Mouse (Mus musculus): ENCODE measurements around the gene Helq. TPM values are rescaled to one million over a fixed set of nuclear protein-coding genes. Genes with fewer than 3 reads are reported as not detected.

Gene Helq
- polyA plus RNA-seq, 1 experiment, result 4.8 TPM

DNA sequence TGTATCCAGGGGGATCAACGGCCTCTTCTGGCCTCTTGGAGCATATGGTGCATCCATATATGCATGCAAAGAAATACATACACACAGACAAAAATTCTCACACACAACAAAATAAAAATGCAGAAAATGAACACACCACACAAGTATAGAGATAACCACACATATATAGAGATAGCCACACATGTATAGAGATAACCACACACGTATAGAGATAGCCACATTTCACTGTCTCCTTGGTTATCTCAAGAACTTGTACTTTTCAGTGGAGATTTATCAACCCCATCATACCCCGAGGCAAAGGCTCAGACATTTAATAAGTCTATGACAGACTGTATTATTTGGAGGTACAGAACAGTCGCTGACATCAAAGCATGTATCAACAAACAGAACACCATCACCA is 63.9 kb downstream of the Helq start:
- Histone ChIP-seq H3K27ac (ENCODE audit: insufficient read depth, low read depth, low read length) (no peak overlapping the region), H3K4me1 (ENCODE audit: control insufficient read depth, insufficient read depth, insufficient read length, low read length) (0 out of 2 replicates have a peak, but pooled peaks cover 3% of the 10 kb centered on the region), H3K36me3 (ENCODE audit: control insufficient read depth, insufficient read depth, low read length) (no peaks in the 10 kb centered on the region), H3K27me3 (ENCODE audit: control insufficient read depth, insufficient read depth, low read length) (no peaks in the 10 kb centered on the region), H3K4me3 (ENCODE audit: low read depth, low read length) (no peak overlapping the region)
- WGBS, result 82% methylated on average over 4 of the region's 4 CpGs
- TF ChIP-seq POLR2A (IDR thresholded peaks at IDR 0.05; ENCODE audit: low read depth, low read length) (no peak), CTCF (IDR thresholded peaks at IDR 0.05; ENCODE audit: extremely low read depth, insufficient read length, insufficient replicate concordance, low read depth, low read length) (no peak)

DNA sequence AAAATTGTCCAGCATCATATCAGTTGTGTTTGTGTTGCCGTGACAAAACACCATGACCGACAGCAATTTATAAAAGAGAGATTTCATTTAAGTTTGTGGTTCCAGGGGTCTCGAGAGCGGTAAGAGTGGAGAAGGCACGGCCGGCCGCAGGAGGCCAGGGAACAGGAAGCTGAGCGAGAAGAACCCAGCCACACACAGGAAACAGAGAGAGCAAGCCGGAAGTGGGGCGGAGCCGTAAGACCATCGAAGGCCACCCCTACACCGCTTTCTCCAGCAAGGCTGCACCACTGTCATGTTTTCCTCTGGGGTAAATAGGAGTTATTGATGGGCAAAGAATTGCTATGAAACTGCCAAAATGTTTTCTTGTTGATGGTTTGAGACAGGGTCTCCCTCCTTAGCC is 69.6 kb downstream of the Helq start:
- H3K4me1 ChIP-seq (ENCODE audit: control insufficient read depth, insufficient read depth, insufficient read length, low read length), result no peaks in the 10 kb centered on the region
- no peaks in the 10 kb centered on the region for H3K27me3 ChIP-seq (ENCODE audit: control insufficient read depth, insufficient read depth, low read length)
- WGBS, result 79% methylated on average over 13 of the region's 13 CpGs
- no peaks in the 10 kb centered on the region for H3K36me3 ChIP-seq (ENCODE audit: control insufficient read depth, insufficient read depth, low read length)
- H3K4me3 ChIP-seq (ENCODE audit: low read depth, low read length), result no peak overlapping the region
- no peak for TF ChIP-seq POLR2A (IDR thresholded peaks at IDR 0.05; ENCODE audit: low read depth, low read length)
- no peak for TF ChIP-seq CTCF (IDR thresholded peaks at IDR 0.05; ENCODE audit: extremely low read depth, insufficient read length, insufficient replicate concordance, low read depth, low read length)
- H3K27ac ChIP-seq (ENCODE audit: insufficient read depth, low read depth, low read length), result no peak overlapping the region

DNA sequence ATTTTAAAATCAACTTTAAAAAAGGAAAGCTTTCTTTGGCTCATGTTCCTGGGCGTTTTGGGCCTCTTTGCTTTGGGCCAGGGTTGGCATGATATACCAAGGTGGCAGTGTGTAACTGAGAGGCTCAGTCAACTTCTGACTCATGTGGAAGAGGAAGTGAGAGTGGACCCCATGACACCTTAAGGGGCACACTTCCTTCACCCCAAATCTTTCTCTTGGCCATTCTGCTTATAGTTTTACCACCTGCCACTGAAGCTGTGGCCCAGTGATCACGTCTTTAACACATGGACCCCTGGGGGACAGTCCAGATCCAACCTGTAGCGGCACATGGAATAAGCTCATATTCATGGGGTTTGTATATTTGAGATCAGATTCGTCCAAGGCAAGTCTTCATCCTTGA is 72.4 kb downstream of the Helq start:
- TF ChIP-seq POLR2A (IDR thresholded peaks at IDR 0.05; ENCODE audit: low read depth, low read length), result no peak
- no peak for TF ChIP-seq CTCF (IDR thresholded peaks at IDR 0.05; ENCODE audit: extremely low read depth, insufficient read length, insufficient replicate concordance, low read depth, low read length)
- Histone ChIP-seq H3K27me3 (ENCODE audit: control insufficient read depth, insufficient read depth, low read length) (no peaks in the 10 kb centered on the region), H3K4me1 (ENCODE audit: control insufficient read depth, insufficient read depth, insufficient read length, low read length) (peaks cover 9% of the 10 kb centered on the region; the same call in 1 of the 2 replicates), H3K4me3 (ENCODE audit: low read depth, low read length) (no peak overlapping the region), H3K36me3 (ENCODE audit: control insufficient read depth, insufficient read depth, low read length) (no peaks in the 10 kb centered on the region), H3K27ac (ENCODE audit: insufficient read depth, low read depth, low read length) (no peak overlapping the region)
- 77% methylated on average over 4 of the region's 4 CpGs for WGBS

DNA sequence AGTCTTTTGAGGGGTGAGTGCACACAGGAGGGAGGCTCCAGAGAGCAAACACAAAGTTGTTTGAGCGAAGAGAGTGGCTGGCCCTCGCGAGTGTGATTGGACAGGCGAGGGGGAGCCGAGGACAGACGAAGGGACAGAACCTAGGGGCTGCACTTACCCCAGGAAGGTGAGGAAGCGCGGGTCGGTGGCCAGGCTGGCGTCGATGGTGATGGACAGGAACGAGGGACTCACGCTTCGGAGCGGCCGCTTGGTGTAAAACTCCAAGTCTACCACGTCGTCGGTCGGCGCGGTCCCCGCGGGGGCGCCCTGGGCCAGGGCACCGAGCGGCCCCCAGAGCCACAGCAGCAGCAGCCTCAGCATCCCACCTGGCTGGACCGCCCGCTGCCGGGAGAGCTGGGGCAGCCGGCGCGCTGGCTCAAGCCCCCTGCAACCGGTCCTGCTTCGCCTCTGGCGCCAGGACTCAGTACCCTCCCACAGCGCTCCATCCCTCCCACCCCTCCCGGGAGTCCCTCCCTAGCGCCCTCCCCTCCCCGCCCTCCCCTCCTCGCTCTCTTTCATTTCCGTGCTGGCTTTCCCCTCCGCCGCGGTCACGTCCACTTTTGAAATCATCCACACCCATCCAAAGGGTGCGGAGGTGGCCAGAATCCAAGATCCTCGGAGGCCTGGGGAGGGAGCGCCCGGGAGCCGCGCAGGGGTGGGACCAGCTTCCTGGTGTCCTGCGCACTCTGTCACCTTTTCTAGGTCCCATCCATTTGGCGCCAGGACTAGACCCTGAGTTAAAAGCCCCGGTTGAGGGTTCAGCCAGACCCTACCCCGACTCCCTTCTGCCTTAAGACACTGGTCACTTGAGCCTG is 78.9 kb downstream of the Helq start, which contains the start of gene Hpse:
TSS of gene Hpse (minus strand) at position 482 of the 854 bp plus-strand sequence.
- WGBS, result under 1% methylated on average over 54 of the region's 56 CpGs
- 0 out of 2 replicates have a peak, but pooled peaks cover 1% of the 10 kb centered on the region for H3K36me3 ChIP-seq (ENCODE audit: control insufficient read depth, insufficient read depth, low read length)
- peaks cover 13% of the 10 kb centered on the region; the same call in 1 of the 2 replicates for H3K4me1 ChIP-seq (ENCODE audit: control insufficient read depth, insufficient read depth, insufficient read length, low read length)
- H3K27ac ChIP-seq (ENCODE audit: insufficient read depth, low read depth, low read length), result 0 out of 2 replicates have a peak within 1 kb of the TSS, but pooled peaks have one; percentile 11
- H3K27me3 ChIP-seq (ENCODE audit: control insufficient read depth, insufficient read depth, low read length), result no peaks in the 10 kb centered on the region
- H3K4me3 ChIP-seq (ENCODE audit: low read depth, low read length), result peak within 1 kb of the TSS; percentile 84
- TF ChIP-seq CTCF (IDR thresholded peaks at IDR 0.05; ENCODE audit: extremely low read depth, insufficient read length, insufficient replicate concordance, low read depth, low read length) (no peak), POLR2A (IDR thresholded peaks at IDR 0.05; ENCODE audit: low read depth, low read length) (0 out of 2 replicates have a peak, but pooled peaks have one; percentile 10)

DNA sequence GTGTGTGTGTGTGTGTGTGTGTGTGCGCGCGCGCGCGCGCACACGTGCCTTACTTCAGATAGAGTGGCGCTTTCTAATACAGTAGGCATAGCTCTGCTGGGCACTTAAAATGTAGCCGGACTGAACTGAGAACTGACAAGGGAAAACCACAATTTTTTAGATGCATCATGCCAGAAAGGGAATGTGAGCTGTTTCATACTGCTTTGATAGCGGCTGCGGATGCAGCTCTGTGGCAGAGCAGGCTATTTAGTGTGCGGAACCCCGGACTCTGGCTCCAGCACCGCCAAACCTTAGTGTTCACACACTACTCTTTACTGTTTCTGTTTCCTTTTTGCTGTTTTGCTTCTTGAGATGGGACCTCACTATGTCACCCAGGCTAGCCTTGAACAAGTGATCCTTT is 81.6 kb downstream of the Helq start:
- 92% methylated on average over 15 of the region's 15 CpGs for WGBS
- Histone ChIP-seq H3K27ac (ENCODE audit: insufficient read depth, low read depth, low read length) (no peak overlapping the region), H3K27me3 (ENCODE audit: control insufficient read depth, insufficient read depth, low read length) (no peaks in the 10 kb centered on the region), H3K4me1 (ENCODE audit: control insufficient read depth, insufficient read depth, insufficient read length, low read length) (peaks cover 7% of the 10 kb centered on the region; the same call in 1 of the 2 replicates), H3K36me3 (ENCODE audit: control insufficient read depth, insufficient read depth, low read length) (0 out of 2 replicates have a peak, but pooled peaks cover 1% of the 10 kb centered on the region), H3K4me3 (ENCODE audit: low read depth, low read length) (no peak overlapping the region)
- TF ChIP-seq CTCF (IDR thresholded peaks at IDR 0.05; ENCODE audit: extremely low read depth, insufficient read length, insufficient replicate concordance, low read depth, low read length) (no peak), POLR2A (IDR thresholded peaks at IDR 0.05; ENCODE audit: low read depth, low read length) (no peak)

Other genes with a start within 250 kb of the Helq start
- 1,430 and 1,806 TPM in 2 replicates for gene Plac8, start 226.4 kb downstream of the Helq start, polyA plus RNA-seq (2012; rRNA removed)
- gene Coq2, start 123.5 kb downstream of the Helq start, polyA plus RNA-seq (2012; rRNA removed), result 71.5 and 86.2 TPM in 2 replicates
- 5.4 and 8.2 TPM in 2 replicates for gene Hpse, start 78.9 kb downstream of the Helq start, polyA plus RNA-seq (2012; rRNA removed)
- 1.8 and 3.4 TPM in 2 replicates for gene Mrps18c, start within 50 bp of the Helq start, polyA plus RNA-seq (2012; rRNA removed)
- 0.63 and 0.95 TPM in 2 replicates for gene Abraxas1, start 22.4 kb upstream of the Helq start, polyA plus RNA-seq (2012; rRNA removed)
- 10.9 and 28.4 TPM in 2 replicates for gene Gpat3, start 47.1 kb upstream of the Helq start, polyA plus RNA-seq (2012; rRNA removed)